Mouse (Mus musculus): ENCODE results near the gene Ift80. TPM values are rescaled to one million over a fixed set of nuclear protein-coding genes. Genes with fewer than 3 reads are reported as not detected.

The Ift80 gene
- total and polyA plus RNA-seq, 2 experiments = 0.98 to 4.1 TPM

- Histone ChIP-seq H3K36me3 (ENCODE audit: control insufficient read depth, insufficient read depth, low read length) (peaks cover 3% of the 10 kb centered on the region; the same call in 1 of the 2 replicates), H3K79me2 (ENCODE audit: control insufficient read depth, insufficient read depth, low read length) (no peaks in the 10 kb centered on the region), H3K4me3 (ENCODE audit: insufficient read depth, low read depth, low read length) (no peak overlapping the region), H3K9ac (ENCODE audit: low read depth, low read length) (no peak overlapping the region), H3K4me1 (ENCODE audit: control insufficient read depth, insufficient read depth, low read length) (no peaks in the 10 kb centered on the region), H3K27ac (replicated peaks; ENCODE audit: insufficient read depth, low read depth, low read length) (no peak overlapping the region), H3K27me3 (ENCODE audit: control insufficient read depth, insufficient read depth, low read length) (no peaks in the 10 kb centered on the region)
- 77% methylated on average over 9 of the region's 9 CpGs for WGBS
- TF ChIP-seq CTCF (IDR thresholded peaks at IDR 0.05; ENCODE audit: low read depth, low read length) = no peak
- no peak for TF ChIP-seq POLR2A (IDR thresholded peaks at IDR 0.05; ENCODE audit: extremely low read depth, insufficient read depth, low read length)
- peak; percentile 4 for DNase-seq (ENCODE audit: extremely low read depth, low read depth, low spot score)
These were observed 23.5 kb downstream of the Ift80 start for GRCm38 (mm10) chr3:68980898-68981297.

GRCm38 (mm10) chr3:68979187-68979586 lies 25.2 kb downstream of the Ift80 start:
- DNase-seq (ENCODE audit: extremely low read depth, low read depth, low spot score) = no peak
- TF ChIP-seq CTCF (IDR thresholded peaks at IDR 0.05; ENCODE audit: low read depth, low read length) (no peak), POLR2A (IDR thresholded peaks at IDR 0.05; ENCODE audit: extremely low read depth, insufficient read depth, low read length) (no peak)
- no peak overlapping the region for H3K27ac ChIP-seq (replicated peaks; ENCODE audit: insufficient read depth, low read depth, low read length)
- no peak overlapping the region for H3K9ac ChIP-seq (ENCODE audit: low read depth, low read length)
- H3K4me1 ChIP-seq (ENCODE audit: control insufficient read depth, insufficient read depth, low read length) = no peaks in the 10 kb centered on the region
- no peaks in the 10 kb centered on the region for H3K27me3 ChIP-seq (ENCODE audit: control insufficient read depth, insufficient read depth, low read length)
- no peak overlapping the region for H3K4me3 ChIP-seq (ENCODE audit: insufficient read depth, low read depth, low read length)
- no peaks in the 10 kb centered on the region for H3K36me3 ChIP-seq (ENCODE audit: control insufficient read depth, insufficient read depth, low read length)
- 94% methylated on average over 10 of the region's 10 CpGs for WGBS
- H3K79me2 ChIP-seq (ENCODE audit: control insufficient read depth, insufficient read depth, low read length) = no peaks in the 10 kb centered on the region

GRCm38 (mm10) chr3:68977696-68978095 lies 26.7 kb downstream of the Ift80 start:
- no peak overlapping the region for H3K9ac ChIP-seq (ENCODE audit: low read depth, low read length)
- H3K27me3 ChIP-seq (ENCODE audit: control insufficient read depth, insufficient read depth, low read length) = no peaks in the 10 kb centered on the region
- 92% methylated on average over 4 of the region's 4 CpGs for WGBS
- 0 out of 2 replicates have a peak, but pooled peaks cover 2% of the 10 kb centered on the region for H3K36me3 ChIP-seq (ENCODE audit: control insufficient read depth, insufficient read depth, low read length)
- H3K4me1 ChIP-seq (ENCODE audit: control insufficient read depth, insufficient read depth, low read length) = no peaks in the 10 kb centered on the region
- no peak overlapping the region for H3K27ac ChIP-seq (replicated peaks; ENCODE audit: insufficient read depth, low read depth, low read length)
- DNase-seq (ENCODE audit: extremely low read depth, low read depth, low spot score) = no peak
- H3K79me2 ChIP-seq (ENCODE audit: control insufficient read depth, insufficient read depth, low read length) = no peaks in the 10 kb centered on the region
- TF ChIP-seq CTCF (IDR thresholded peaks at IDR 0.05; ENCODE audit: low read depth, low read length) = no peak
- TF ChIP-seq POLR2A (IDR thresholded peaks at IDR 0.05; ENCODE audit: extremely low read depth, insufficient read depth, low read length) = no peak
- H3K4me3 ChIP-seq (ENCODE audit: insufficient read depth, low read depth, low read length) = no peak overlapping the region

- 86% methylated on average over 9 of the region's 9 CpGs for WGBS
These were observed 28.6 kb downstream of the Ift80 start for GRCm38 (mm10) chr3:68975533-68976490.

GRCm38 (mm10) chr3:68974639-68975532 lies 29.5 kb downstream of the Ift80 start:
- no peak for DNase-seq (ENCODE audit: extremely low read depth, low read depth, low spot score)
- Histone ChIP-seq H3K9ac (ENCODE audit: low read depth, low read length) (no peak overlapping the region), H3K27ac (replicated peaks; ENCODE audit: insufficient read depth, low read depth, low read length) (no peak overlapping the region), H3K4me1 (ENCODE audit: control insufficient read depth, insufficient read depth, low read length) (no peaks in the 10 kb centered on the region), H3K27me3 (ENCODE audit: control insufficient read depth, insufficient read depth, low read length) (no peaks in the 10 kb centered on the region), H3K4me3 (ENCODE audit: insufficient read depth, low read depth, low read length) (no peak overlapping the region), H3K79me2 (ENCODE audit: control insufficient read depth, insufficient read depth, low read length) (no peaks in the 10 kb centered on the region), H3K36me3 (ENCODE audit: control insufficient read depth, insufficient read depth, low read length) (0 out of 2 replicates have a peak, but pooled peaks cover 2% of the 10 kb centered on the region)
- TF ChIP-seq POLR2A (IDR thresholded peaks at IDR 0.05; ENCODE audit: extremely low read depth, insufficient read depth, low read length) (no peak), CTCF (IDR thresholded peaks at IDR 0.05; ENCODE audit: low read depth, low read length) (no peak)
- 95% methylated on average over 8 of the region's 8 CpGs for WGBS

More at GRCm38 (mm10) chr3:68975533-68976490, 28.6 kb downstream of the Ift80 start:
- DNase-seq (ENCODE audit: extremely low read depth, low read depth, low spot score) = no peak
- no peak overlapping the region for H3K4me3 ChIP-seq (ENCODE audit: insufficient read depth, low read depth, low read length)
- H3K27me3 ChIP-seq (ENCODE audit: control insufficient read depth, insufficient read depth, low read length) = no peaks in the 10 kb centered on the region
- no peak overlapping the region for H3K27ac ChIP-seq (replicated peaks; ENCODE audit: insufficient read depth, low read depth, low read length)
- no peaks in the 10 kb centered on the region for H3K4me1 ChIP-seq (ENCODE audit: control insufficient read depth, insufficient read depth, low read length)
- no peak for TF ChIP-seq POLR2A (IDR thresholded peaks at IDR 0.05; ENCODE audit: extremely low read depth, insufficient read depth, low read length)
- TF ChIP-seq CTCF (IDR thresholded peaks at IDR 0.05; ENCODE audit: low read depth, low read length) = no peak
- 0 out of 2 replicates have a peak, but pooled peaks cover 2% of the 10 kb centered on the region for H3K36me3 ChIP-seq (ENCODE audit: control insufficient read depth, insufficient read depth, low read length)
- H3K79me2 ChIP-seq (ENCODE audit: control insufficient read depth, insufficient read depth, low read length) = no peaks in the 10 kb centered on the region
- no peak overlapping the region for H3K9ac ChIP-seq (ENCODE audit: low read depth, low read length)

All from liver, adult 2 months (tissue).